Mouse (Mus musculus): ENCODE measurements at regions not wholly inside any gene's neighbourhood (a gene's known extent, or its start where the extent isn't known, plus 50 kb on each side); places are given as distances from the start of the nearest gene placed in this dataset.

DNA sequence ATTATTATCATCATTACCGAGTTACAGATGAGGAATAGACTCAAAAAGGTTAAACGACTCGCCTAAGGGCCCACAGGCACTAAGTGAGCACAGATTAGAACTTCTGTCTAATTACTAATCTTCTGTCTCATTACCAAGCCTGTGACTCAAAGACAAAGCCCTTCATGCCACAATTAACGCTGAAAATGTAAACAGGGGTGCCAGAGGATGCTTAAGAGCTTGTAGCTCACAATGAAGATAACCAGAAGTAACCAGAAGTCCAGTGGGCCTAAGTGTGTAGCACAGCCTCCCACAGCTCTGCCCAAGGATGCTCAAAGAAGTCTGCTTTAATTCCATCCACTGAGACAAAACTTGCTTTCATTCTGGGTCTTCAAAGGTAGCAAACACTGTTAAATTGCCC, 113.7 kb upstream of the Nabp1 start:
- H3K27me3 ChIP-seq (ENCODE audit: insufficient read depth, low read length): no peaks in the 10 kb centered on the region
- no peak for TF ChIP-seq CTCF (IDR thresholded peaks at IDR 0.05; ENCODE audit: low read depth)
- WGBS: 32% methylated on average over 4 of the region's 4 CpGs
- no peak overlapping the region for H3K4me2 ChIP-seq (ENCODE audit: low read depth)
- H3K9ac ChIP-seq: no peak overlapping the region
- no peaks in the 10 kb centered on the region for H3K36me3 ChIP-seq (ENCODE audit: insufficient read depth)
- H3K4me3 ChIP-seq (ENCODE audit: low read depth, low read length): no peak overlapping the region
- H3K4me1 ChIP-seq (ENCODE audit: insufficient read depth): peaks cover 3% of the 10 kb centered on the region; the same call in 1 of the 2 replicates
- DNase-seq (no peak), ATAC-seq (no peak)
- H3K9me3 ChIP-seq (ENCODE audit: low read length): no peaks in the 10 kb centered on the region
- H3K27ac ChIP-seq (ENCODE audit: low read depth, low read length): no peak overlapping the region

DNA sequence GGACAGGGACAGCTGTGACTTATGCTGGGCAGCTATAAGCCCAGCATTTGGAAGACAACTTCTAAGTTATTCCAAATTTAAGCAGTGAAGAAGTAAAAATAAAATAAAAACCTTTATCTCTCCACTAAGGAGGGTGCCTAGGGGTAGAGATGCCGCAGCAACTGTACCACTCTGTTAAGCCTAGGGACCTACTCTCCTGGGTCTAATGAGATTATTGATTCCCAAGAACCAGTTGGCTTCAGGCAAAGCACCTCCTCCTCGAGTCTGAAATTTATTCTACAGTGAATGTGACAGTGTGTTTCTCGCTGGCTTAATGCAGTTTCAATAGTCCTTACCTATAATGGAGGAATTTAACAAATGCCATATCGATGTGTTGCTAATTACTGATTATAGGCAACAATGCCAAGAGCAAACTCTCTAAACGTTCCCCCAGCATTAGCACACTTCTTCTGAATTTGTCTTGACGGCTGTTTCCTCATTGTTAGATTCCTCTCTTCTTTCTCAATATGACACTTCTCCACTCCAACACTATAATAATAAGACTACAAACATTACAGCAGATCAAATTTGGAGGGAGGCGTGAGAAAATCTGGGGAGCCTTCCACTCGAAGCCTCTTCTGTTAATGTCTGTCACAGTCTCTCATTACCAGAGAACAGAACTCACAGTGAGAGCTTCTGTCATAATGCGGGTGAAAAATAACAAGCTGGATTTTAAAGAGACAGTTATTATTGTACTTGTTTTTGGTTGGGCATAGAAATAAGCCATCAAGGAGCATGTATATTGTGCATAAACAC, 112.6 kb upstream of the Nabp1 start:
- H3K4me2 ChIP-seq (ENCODE audit: low read depth): no peak overlapping the region
- 26% methylated on average over 9 of the region's 9 CpGs for WGBS
- ATAC-seq (peak; percentile 67; the same call in 1 of the 2 replicates), DNase-seq (peak; percentile 37)
- peaks cover 3% of the 10 kb centered on the region; the same call in 1 of the 2 replicates for H3K4me1 ChIP-seq (ENCODE audit: insufficient read depth)
- H3K9me3 ChIP-seq (ENCODE audit: low read length): no peaks in the 10 kb centered on the region
- no peak overlapping the region for H3K4me3 ChIP-seq (ENCODE audit: low read depth, low read length)
- H3K36me3 ChIP-seq (ENCODE audit: insufficient read depth): no peaks in the 10 kb centered on the region
- H3K27ac ChIP-seq (ENCODE audit: low read depth, low read length): no peak overlapping the region
- H3K27me3 ChIP-seq (ENCODE audit: insufficient read depth, low read length): no peaks in the 10 kb centered on the region
- H3K9ac ChIP-seq: no peak overlapping the region
- TF ChIP-seq CTCF (IDR thresholded peaks at IDR 0.05; ENCODE audit: low read depth): no peak

DNA sequence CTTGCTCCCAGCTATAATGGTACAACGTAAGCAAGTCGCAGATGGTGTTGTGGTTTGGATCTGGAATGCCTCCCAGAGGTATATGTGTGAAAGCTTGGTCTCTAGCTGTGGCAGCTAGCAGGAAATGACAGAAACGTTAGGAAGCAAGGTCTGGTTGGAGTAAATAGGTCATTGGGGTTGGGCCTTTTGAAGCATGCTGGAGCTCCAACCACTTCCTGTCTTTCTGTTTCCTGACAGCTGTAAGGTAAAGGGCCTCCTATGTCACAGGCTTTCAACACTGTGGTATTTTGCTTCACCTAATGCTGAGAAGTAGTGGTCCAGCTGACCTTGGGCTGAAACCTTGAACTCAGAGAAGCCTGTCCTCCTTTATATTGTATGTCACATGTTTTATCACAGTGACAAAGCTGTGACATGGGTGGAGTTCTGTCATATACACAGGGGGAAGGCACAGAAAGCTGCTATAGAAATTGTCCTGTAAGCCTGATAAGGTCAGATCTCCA, 106.8 kb upstream of the Nabp1 start:
- ATAC-seq: no peak
- H3K36me3 ChIP-seq (ENCODE audit: insufficient read depth): no peaks in the 10 kb centered on the region
- DNase-seq: no peak
- H3K9ac ChIP-seq: no peak overlapping the region
- WGBS: 64% methylated on average over 3 of the region's 3 CpGs
- no peaks in the 10 kb centered on the region for H3K4me1 ChIP-seq (ENCODE audit: insufficient read depth)
- H3K27ac ChIP-seq (ENCODE audit: low read depth, low read length): no peak overlapping the region
- no peaks in the 10 kb centered on the region for H3K27me3 ChIP-seq (ENCODE audit: insufficient read depth, low read length)
- TF ChIP-seq CTCF (IDR thresholded peaks at IDR 0.05; ENCODE audit: low read depth): no peak
- no peaks in the 10 kb centered on the region for H3K9me3 ChIP-seq (ENCODE audit: low read length)
- H3K4me3 ChIP-seq (ENCODE audit: low read depth, low read length): no peak overlapping the region
- H3K4me2 ChIP-seq (ENCODE audit: low read depth): no peak overlapping the region

- TF ChIP-seq CTCF (IDR thresholded peaks at IDR 0.05; ENCODE audit: low read depth): no peak
- 95% methylated on average over 4 of the region's 4 CpGs for WGBS
Measured at GRCm38 (mm10) chr1:51583871-51584270, 105.6 kb upstream of the Nabp1 start.

GRCm38 (mm10) chr1:51580074-51580473, 101.8 kb upstream of the Nabp1 start:
- no peaks in the 10 kb centered on the region for H3K27me3 ChIP-seq (ENCODE audit: insufficient read depth, low read length)
- TF ChIP-seq CTCF (IDR thresholded peaks at IDR 0.05; ENCODE audit: low read depth): no peak
- DNase-seq: no peak
- H3K36me3 ChIP-seq (ENCODE audit: insufficient read depth): no peaks in the 10 kb centered on the region
- no peak overlapping the region for H3K9ac ChIP-seq
- no peaks in the 10 kb centered on the region for H3K4me1 ChIP-seq (ENCODE audit: insufficient read depth)
- 11% methylated on average over 7 of the region's 7 CpGs for WGBS
- H3K27ac ChIP-seq (ENCODE audit: low read depth, low read length): no peak overlapping the region
- no peak overlapping the region for H3K4me3 ChIP-seq (ENCODE audit: low read depth, low read length)
- H3K4me2 ChIP-seq (ENCODE audit: low read depth): no peak overlapping the region
- no peaks in the 10 kb centered on the region for H3K9me3 ChIP-seq (ENCODE audit: low read length)
- no peak for ATAC-seq

More at GRCm38 (mm10) chr1:51583871-51584270, 105.6 kb upstream of the Nabp1 start:
- DNase-seq (no peak), ATAC-seq (no peak)
- no peaks in the 10 kb centered on the region for H3K27me3 ChIP-seq (ENCODE audit: insufficient read depth, low read length)
- H3K36me3 ChIP-seq (ENCODE audit: insufficient read depth): no peaks in the 10 kb centered on the region
- H3K9me3 ChIP-seq (ENCODE audit: low read length): no peaks in the 10 kb centered on the region
- no peak overlapping the region for H3K4me3 ChIP-seq (ENCODE audit: low read depth, low read length)
- no peak overlapping the region for H3K4me2 ChIP-seq (ENCODE audit: low read depth)
- H3K9ac ChIP-seq: no peak overlapping the region
- H3K27ac ChIP-seq (ENCODE audit: low read depth, low read length): no peak overlapping the region
- no peaks in the 10 kb centered on the region for H3K4me1 ChIP-seq (ENCODE audit: insufficient read depth)

DNA sequence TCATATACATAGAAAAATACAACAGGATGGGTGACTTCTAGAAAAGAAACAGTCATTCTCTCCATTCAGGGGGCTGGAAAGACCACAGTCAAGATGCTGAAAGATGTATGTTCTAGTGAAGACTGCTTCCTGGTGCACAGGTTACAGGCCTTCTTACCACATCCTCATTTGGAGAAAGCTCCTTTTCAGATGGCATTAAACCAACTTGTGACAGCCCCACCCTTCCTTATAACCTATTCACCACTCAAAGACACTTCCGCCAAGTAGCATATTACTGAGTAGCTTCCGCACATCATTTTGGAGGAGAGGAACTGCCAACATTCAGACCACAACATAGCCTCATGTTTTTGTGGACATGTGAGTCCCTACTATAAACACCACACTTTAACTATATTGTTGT, 99.5 kb upstream of the Nabp1 start:
- no peak for ATAC-seq
- no peak overlapping the region for H3K9ac ChIP-seq
- no peaks in the 10 kb centered on the region for H3K9me3 ChIP-seq (ENCODE audit: low read length)
- H3K4me3 ChIP-seq (ENCODE audit: low read depth, low read length): no peak overlapping the region
- H3K4me2 ChIP-seq (ENCODE audit: low read depth): no peak overlapping the region
- H3K36me3 ChIP-seq (ENCODE audit: insufficient read depth): no peaks in the 10 kb centered on the region
- H3K27me3 ChIP-seq (ENCODE audit: insufficient read depth, low read length): no peaks in the 10 kb centered on the region
- WGBS: 98% methylated on average over 2 of the region's 2 CpGs
- H3K4me1 ChIP-seq (ENCODE audit: insufficient read depth): no peaks in the 10 kb centered on the region
- H3K27ac ChIP-seq (ENCODE audit: low read depth, low read length): no peak overlapping the region
- TF ChIP-seq CTCF (IDR thresholded peaks at IDR 0.05; ENCODE audit: low read depth): no peak
- DNase-seq: no peak

DNA sequence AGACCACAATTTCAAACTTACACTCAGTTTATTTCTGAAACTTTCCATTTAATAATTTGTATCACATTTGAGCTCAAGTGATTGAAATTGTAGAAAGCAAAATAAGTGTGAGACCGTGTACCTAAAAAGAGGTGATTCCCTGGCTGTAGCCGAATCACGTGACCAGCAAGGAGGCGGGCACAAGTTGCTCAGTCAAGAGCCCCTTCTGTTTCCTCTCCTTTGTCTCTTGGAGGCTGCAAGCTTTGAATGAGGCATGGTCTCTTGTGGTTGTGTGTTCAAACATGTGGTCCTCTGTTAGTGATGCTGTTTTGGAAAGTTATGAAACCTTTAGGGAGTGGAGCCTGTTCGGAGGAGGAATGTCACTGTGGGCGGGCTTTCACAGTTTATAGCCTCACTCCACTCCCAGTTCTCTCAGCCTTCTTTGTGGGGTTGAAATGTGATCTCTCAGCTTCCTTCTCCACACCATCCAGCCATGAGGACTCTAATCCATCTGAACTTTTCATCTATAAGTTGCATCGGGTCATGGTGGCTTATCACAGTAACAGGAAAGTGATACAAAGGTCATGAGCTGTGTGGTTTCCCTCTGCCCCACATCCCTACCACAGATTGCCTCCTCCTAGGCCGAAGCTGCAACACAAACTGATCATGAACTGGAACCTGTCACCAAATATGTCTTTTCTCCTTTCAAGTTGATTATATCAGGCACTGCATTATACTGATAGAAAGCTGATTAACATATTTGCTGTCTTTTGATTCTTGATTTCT, 94.3 kb upstream of the Nabp1 start:
- no peaks in the 10 kb centered on the region for H3K27me3 ChIP-seq (ENCODE audit: insufficient read depth, low read length)
- no peak overlapping the region for H3K4me2 ChIP-seq (ENCODE audit: low read depth)
- no peaks in the 10 kb centered on the region for H3K4me1 ChIP-seq (ENCODE audit: insufficient read depth)
- TF ChIP-seq CTCF (IDR thresholded peaks at IDR 0.05; ENCODE audit: low read depth): no peak
- H3K27ac ChIP-seq (ENCODE audit: low read depth, low read length): no peak overlapping the region
- WGBS: 91% methylated on average over 8 of the region's 8 CpGs
- DNase-seq: no peak
- no peaks in the 10 kb centered on the region for H3K9me3 ChIP-seq (ENCODE audit: low read length)
- ATAC-seq: no peak
- H3K36me3 ChIP-seq (ENCODE audit: insufficient read depth): no peaks in the 10 kb centered on the region
- no peak overlapping the region for H3K9ac ChIP-seq
- H3K4me3 ChIP-seq (ENCODE audit: low read depth, low read length): no peak overlapping the region

All from forebrain, postnatal 0 days (tissue).